Mouse (Mus musculus) liver, embryonic 14.5 days (tissue): ENCODE data around the gene Vmn2r95. TPM values are rescaled to one million over a fixed set of nuclear protein-coding genes. Genes with fewer than 3 reads are reported as not detected.
"Not testable (repeated sequence)": the region's sequence is repeated elsewhere in the genome, so short reads cannot be mapped to it uniquely, and the experiment has no call there.

Experiments
- ATAC-seq: fragments of 200-750 bp; cut with Nextera tagmentation; 2 replicates; pipeline ENCODE4 v1.8.0; 2017; ENCODE audit warnings: moderate number of reproducible peaks, mild to moderate bottlenecking, moderate library complexity; ENCODE audit not compliant: insufficient read depth
- DNase-seq, 3 experiments: peaks; one replicate each; pipeline ENCODE4 v3.0.0-alpha.2; 2012 to 2013; ENCODE audit warnings: low read depth in 3 of 3, low spot score in 3 of 3
- H3K27ac ChIP-seq: fragments of 300-500 bp; sonication (generic); 2 replicates; pipeline ENCODE4 v1.5.1; 2014; ENCODE audit warnings: moderate library complexity, mild to moderate bottlenecking, control low read depth, inconsistent platforms
- H3K27me3 ChIP-seq: fragments of 300-500 bp; sonication (generic); 2 replicates; pipeline ENCODE4 v1.6.1; 2014; ENCODE audit warnings: mild to moderate bottlenecking, low read length, moderate library complexity; ENCODE audit not compliant: control insufficient read depth, insufficient read depth
- H3K36me3 ChIP-seq: fragments of 300-500 bp; sonication (generic); replicated peaks from 2 replicates; pipeline ENCODE4 v1.6.1; 2014; ENCODE audit warnings: low read depth; ENCODE audit not compliant: control insufficient read depth, insufficient read depth
- H3K4me1 ChIP-seq, 2 experiments: fragments of 200-500 bp in 1 of 2; fragments of 300-500 bp in 1 of 2; sonication (generic) in 1 of 2; replicated peaks; 2 replicates each; pipeline ENCODE4 v1.6.1; 2012 to 2014; ENCODE audit warnings: antibody characterized with exemption in 1 of 2, inconsistent platforms in 1 of 2, low read length in 1 of 2; ENCODE audit not compliant: control insufficient read depth in 2 of 2, insufficient read depth in 2 of 2
- H3K4me2 ChIP-seq: fragments of 300-500 bp; sonication (generic); 2 replicates; pipeline ENCODE4 v1.6.1; 2014; ENCODE audit warnings: low read depth, mild to moderate bottlenecking, control low read depth, moderate library complexity
- H3K4me3 ChIP-seq, 2 experiments: fragments of 200-500 bp in 1 of 2; fragments of 300-500 bp in 1 of 2; sonication (generic) in 1 of 2; 2 replicates each; pipeline ENCODE4 v1.5.1; 2012 to 2014; ENCODE audit warnings: low read depth in 2 of 2, low read length in 2 of 2, mild to moderate bottlenecking in 2 of 2, control low read depth in 1 of 2, inconsistent platforms in 1 of 2, moderate library complexity in 1 of 2; ENCODE audit not compliant: insufficient read depth in 1 of 2
- H3K9ac ChIP-seq: fragments of 300-500 bp; sonication (generic); replicated peaks from 2 replicates; pipeline ENCODE4 v1.6.1; 2014; ENCODE audit warnings: mild to moderate bottlenecking, control low read depth, moderate library complexity
- H3K9me3 ChIP-seq: fragments of 300-500 bp; sonication (generic); 2 replicates; pipeline ENCODE4 v1.6.1; 2016; ENCODE audit warnings: low read length, mixed read lengths; ENCODE audit not compliant: control insufficient read depth
- CTCF ChIP-seq: IDR thresholded peaks from 2 replicates; pipeline ENCODE4 v1.5.1; 2016; ENCODE audit warnings: antibody characterized with exemption, low read depth, control low read depth
- EP300 ChIP-seq: IDR thresholded peaks from 2 replicates; pipeline ENCODE4 v1.6.1; 2016; ENCODE audit warnings: antibody characterized with exemption, low read depth
- WGBS: fragments of 180-500 bp; shearing (Covaris S2); extraction: QIAGEN DNeasy Blood & Tissue Kit; methylation state at CpG from one replicate; pipeline ENCODE4 v1.1.7; 2014; ENCODE audit not compliant: insufficient replicate concordance; 5-methylcytosine and 5-hydroxymethylcytosine counted together
- polyA plus RNA-seq, 2 experiments: library from polyadenylated mRNA; depleted of rRNA in 1 of 2; stranded (reverse) in 1 of 2; unstranded in 1 of 2; fragments of >200 nt; fragmentation: Nextera tagmentation in 1 of 2; extraction: Ambion mirVana in 1 of 2; gene quantifications; 2 replicates each; pipeline versions ENCODE4 v1.2.1 to v1.2.3; 2012 to 2014

Gene Vmn2r95
- polyA plus RNA-seq (2012; rRNA removed) (not detected in 2 replicates), polyA plus RNA-seq (2014; fragmentation: Nextera tagmentation; extraction: Ambion mirVana) (not detected in 2 replicates)

- H3K4me2 ChIP-seq, result no peak within 1 kb of the TSS
- ATAC-seq (no peak), DNase-seq (no peak)
- H3K4me1 ChIP-seq, result no peaks in the 10 kb centered on the region
- no peaks in the 10 kb centered on the region for H3K9me3 ChIP-seq
- H3K4me3 ChIP-seq, result no peak within 1 kb of the TSS
- H3K36me3 ChIP-seq, result no peaks in the 10 kb centered on the region
- WGBS, result 12% methylated on average over 1 of the region's 1 CpGs
- TF ChIP-seq CTCF (no peak), EP300 (no peak)
- no peaks in the 10 kb centered on the region for H3K27me3 ChIP-seq
- H3K27ac ChIP-seq, result no peak within 1 kb of the TSS
- no peak within 1 kb of the TSS for H3K9ac ChIP-seq
These were observed at the start of gene Vmn2r95 for GRCm38 (mm10) chr17:18423778-18424177. TSS of gene Vmn2r95 (plus strand) at chr17:18424078.

- Histone ChIP-seq H3K9me3 (no peaks in the 10 kb centered on the region), H3K4me2 (no peak overlapping the region), H3K27ac (no peak overlapping the region), H3K4me1 (no peaks in the 10 kb centered on the region), H3K4me3 (no peak overlapping the region), H3K36me3 (no peaks in the 10 kb centered on the region), H3K27me3 (no peaks in the 10 kb centered on the region), H3K9ac (no peak overlapping the region)
- DNase-seq, result no peak
- 45% methylated on average over 3 of the region's 3 CpGs for WGBS
- ATAC-seq, result no peak
- TF ChIP-seq CTCF (no peak), EP300 (no peak)
These were observed 31.8 kb downstream of the Vmn2r95 start for GRCm38 (mm10) chr17:18455619-18456140.

DNA sequence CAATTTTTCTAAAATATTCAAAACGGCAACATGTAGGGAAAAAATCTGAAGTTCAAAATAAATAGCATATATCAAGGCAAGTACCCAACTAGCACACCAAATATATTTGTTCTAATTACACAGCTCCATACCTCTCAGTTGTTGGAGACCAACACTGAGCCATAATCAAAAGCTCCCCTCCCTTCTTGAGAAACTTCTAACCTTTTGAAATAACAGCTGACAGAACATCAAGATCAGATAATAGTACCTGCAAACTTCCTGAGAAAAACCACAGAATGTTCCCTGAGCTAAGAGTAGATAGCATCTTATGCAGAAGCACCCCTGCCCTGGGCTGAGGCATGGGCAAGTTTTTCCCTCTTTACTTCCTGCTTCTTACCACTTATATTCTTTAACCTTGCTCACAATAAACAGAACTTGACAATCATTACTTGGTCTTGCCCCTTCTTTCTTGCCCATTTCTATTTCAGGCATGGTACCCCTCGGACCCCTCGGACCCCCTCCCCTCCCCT, 34.3 kb downstream of the Vmn2r95 start:
- not testable (repeated sequence) for H3K4me2 ChIP-seq, H3K27me3 ChIP-seq, H3K27ac ChIP-seq, H3K4me1 ChIP-seq, H3K4me3 ChIP-seq, H3K9me3 ChIP-seq, H3K36me3 ChIP-seq, DNase-seq, ATAC-seq, H3K9ac ChIP-seq
- WGBS, result 66% methylated on average over 3 of the region's 3 CpGs

GRCm38 (mm10) chr17:18462695-18463094, 38.8 kb downstream of the Vmn2r95 start:
- DNase-seq, result no peak
- H3K9me3 ChIP-seq, result no peaks in the 10 kb centered on the region
- ATAC-seq, result no peak
- no peak for TF ChIP-seq EP300
- no peak for TF ChIP-seq CTCF
- H3K27ac ChIP-seq, result no peak overlapping the region
- no peak overlapping the region for H3K4me2 ChIP-seq
- H3K27me3 ChIP-seq, result no peaks in the 10 kb centered on the region
- no peak overlapping the region for H3K9ac ChIP-seq
- no peaks in the 10 kb centered on the region for H3K4me1 ChIP-seq
- no peak overlapping the region for H3K4me3 ChIP-seq
- no peaks in the 10 kb centered on the region for H3K36me3 ChIP-seq

- WGBS, result 34% methylated on average over 1 of the region's 1 CpGs
- ATAC-seq, result no peak
- no peak overlapping the region for H3K9ac ChIP-seq
These were observed 56.0 kb downstream of the Vmn2r95 start for GRCm38 (mm10) chr17:18479885-18480284.

More at GRCm38 (mm10) chr17:18479885-18480284, 56.0 kb downstream of the Vmn2r95 start:
- Histone ChIP-seq H3K4me2 (no peak overlapping the region), H3K4me1 (no peaks in the 10 kb centered on the region), H3K27ac (no peak overlapping the region), H3K4me3 (no peak overlapping the region), H3K9me3 (no peaks in the 10 kb centered on the region), H3K36me3 (no peaks in the 10 kb centered on the region), H3K27me3 (no peaks in the 10 kb centered on the region)
- DNase-seq, result no peak
- TF ChIP-seq CTCF (no peak), EP300 (no peak)

Other genes with a start within 250 kb of the Vmn2r95 start
- not detected in 2 replicates for gene Vmn2r94, start 146.3 kb upstream of the Vmn2r95 start, polyA plus RNA-seq (2012; rRNA removed)
- not detected in 2 replicates for gene Vmn2r94, start 146.3 kb upstream of the Vmn2r95 start, polyA plus RNA-seq (2014; fragmentation: Nextera tagmentation; extraction: Ambion mirVana)
- not detected in 2 replicates for gene Vmn2r93, start 126.0 kb upstream of the Vmn2r95 start, polyA plus RNA-seq (2012; rRNA removed)
- gene Vmn2r93, start 126.0 kb upstream of the Vmn2r95 start, polyA plus RNA-seq (2014; fragmentation: Nextera tagmentation; extraction: Ambion mirVana), result not detected in 2 replicates
- not detected in 2 replicates for gene Vmn2r96, start 149.1 kb downstream of the Vmn2r95 start, polyA plus RNA-seq (2012; rRNA removed)
- not detected in 2 replicates for gene Vmn2r96, start 149.1 kb downstream of the Vmn2r95 start, polyA plus RNA-seq (2014; fragmentation: Nextera tagmentation; extraction: Ambion mirVana)